ENCODE assay signal across 11 mouse cellular contexts in genomic region chr14:22259376-22260032, GRCm38 (mm10).
DNase-seq lines count a peak whose midpoint lies in the region; ATAC-seq and TF ChIP-seq lines count a peak whose summit lies in the region.
"Had no signal": no experiment of that assay in that cellular context is flagged by ENCODE, and none has a peak within 500 bp of the region (broad histone marks: within the 10 kb centered on the region; RNA-seq: fewer than 3 reads in every experiment).

No protein-coding gene starts in this region.

- WGBS in heart, embryonic 13.5 days, result 26% methylated on average over 10 of the region's 10 CpGs
- WGBS in forebrain, embryonic 13.5 days, result 17% methylated on average over 10 of the region's 10 CpGs
- WGBS in midbrain, embryonic 14.5 days, result 22% methylated on average over 10 of the region's 10 CpGs

- no peaks in the 10 kb centered on the region for H3K36me3 ChIP-seq in heart, embryonic 13.5 days
- no peaks in the 10 kb centered on the region for H3K36me3 ChIP-seq in forebrain, embryonic 13.5 days (ENCODE audit: poor library complexity, severe bottlenecking)
- H3K36me3 ChIP-seq in midbrain, embryonic 14.5 days (ENCODE audit: control insufficient read depth, insufficient read depth, low read length), result no peaks in the 10 kb centered on the region
- H3K36me3 ChIP-seq: heart, embryonic 15.5 days; liver, embryonic 12.5 days had no signal

- H3K4me1 ChIP-seq in heart, embryonic 13.5 days, result peaks cover 5% of the 10 kb centered on the region
- peaks cover 16% of the 10 kb centered on the region for H3K4me1 ChIP-seq in forebrain, embryonic 13.5 days
- peaks cover 10% of the 10 kb centered on the region; the same call in 1 of the 2 replicates for H3K4me1 ChIP-seq in midbrain, embryonic 14.5 days (ENCODE audit: control insufficient read depth, insufficient read depth, low read length)
- H3K4me1 ChIP-seq: heart, embryonic 15.5 days; liver, embryonic 12.5 days had no signal

- no peak for TF ChIP-seq CTCF in left cerebral cortex, adult 2 months (IDR thresholded peaks at IDR 0.05)

- no peak overlapping the region for H3K27ac ChIP-seq in heart, embryonic 13.5 days (replicated peaks)
- peak overlapping the region; percentile 70 for H3K27ac ChIP-seq in forebrain, embryonic 13.5 days
- H3K27ac ChIP-seq in midbrain, embryonic 14.5 days (replicated peaks; ENCODE audit: low read depth, low read length), result 0 out of 2 replicates have a peak overlapping the region, but pooled peaks have one; percentile 54
- no peak overlapping the region for H3K27ac ChIP-seq in left cerebral cortex, adult 2 months
- H3K27ac ChIP-seq: heart, embryonic 15.5 days; kidney, postnatal 0 days; liver, embryonic 12.5 days had no signal

- no peak for DNase-seq in heart, adult 11 months
- peak; percentile 16 for DNase-seq in brain, adult 2 months (ENCODE audit: low read depth, low spot score)
- DNase-seq in midbrain, embryonic 14.5 days, result peak; percentile 55
- DNase-seq in spleen, postnatal 14 days (ENCODE audit: low spot score in 2 of 2), result no peak
- DNase-seq in left cerebral cortex, adult 2 months (ENCODE audit: extremely low spot score in 1 of 2, low spot score in 2 of 2), result no peak
- no peak for DNase-seq in left cerebral cortex, adult 9 months (ENCODE audit: low spot score in 2 of 2)

- no peaks in the 10 kb centered on the region for H3K27me3 ChIP-seq in heart, embryonic 13.5 days (replicated peaks)
- peaks cover 20% of the 10 kb centered on the region for H3K27me3 ChIP-seq in forebrain, embryonic 13.5 days
- H3K27me3 ChIP-seq in midbrain, embryonic 14.5 days (ENCODE audit: control insufficient read depth, insufficient read depth, low read length), result no peaks in the 10 kb centered on the region
- H3K27me3 ChIP-seq: heart, embryonic 15.5 days; liver, embryonic 12.5 days had no signal

- H3K9ac ChIP-seq in heart, embryonic 13.5 days, result no peak overlapping the region
- H3K9ac ChIP-seq in forebrain, embryonic 13.5 days, result peak overlapping the region; percentile 27; the same call in 1 of the 2 replicates
- peak overlapping the region; percentile 36; the same call in 1 of the 2 replicates for H3K9ac ChIP-seq in midbrain, embryonic 14.5 days (replicated peaks; ENCODE audit: low read length)
- H3K9ac ChIP-seq: heart, embryonic 15.5 days; liver, embryonic 12.5 days had no signal

- intact Hi-C loops in left cerebral cortex, adult 2 months (cut with DNase I), result no loop called here

- no peak for ATAC-seq in heart, embryonic 13.5 days (ENCODE audit: extremely low read depth, insufficient number of reproducible peaks, low FRiP score, low TSS enrichment)
- ATAC-seq in forebrain, embryonic 13.5 days, result peak; percentile 33; the same call in 1 of the 2 replicates
- no peak; the same call in 1 of the 2 replicates for ATAC-seq in midbrain, embryonic 14.5 days (ENCODE audit: low FRiP score, low TSS enrichment)
- ATAC-seq: liver, embryonic 12.5 days had no signal

- H3K4me3 ChIP-seq in heart, embryonic 13.5 days, result no peak overlapping the region
- no peak overlapping the region for H3K4me3 ChIP-seq in forebrain, embryonic 13.5 days
- H3K4me3 ChIP-seq in midbrain, embryonic 14.5 days (replicated peaks; ENCODE audit: low read depth, low read length), result no peak overlapping the region
- no peak overlapping the region for H3K4me3 ChIP-seq in left cerebral cortex, adult 2 months
- H3K4me3 ChIP-seq: heart, embryonic 15.5 days; liver, embryonic 12.5 days had no signal

- H3K4me2 ChIP-seq in heart, embryonic 13.5 days, result peak overlapping the region; percentile 41
- peak overlapping the region; percentile 28 for H3K4me2 ChIP-seq in forebrain, embryonic 13.5 days
- H3K4me2 ChIP-seq in midbrain, embryonic 14.5 days (ENCODE audit: low read length), result peak overlapping the region; percentile 26
- H3K4me2 ChIP-seq: heart, embryonic 15.5 days; liver, embryonic 12.5 days had no signal

- no peaks in the 10 kb centered on the region for H3K9me3 ChIP-seq in heart, embryonic 13.5 days
- H3K9me3 ChIP-seq in forebrain, embryonic 13.5 days (replicated peaks), result no peaks in the 10 kb centered on the region
- no peaks in the 10 kb centered on the region for H3K9me3 ChIP-seq in midbrain, embryonic 14.5 days (ENCODE audit: control insufficient read depth, low read length)
- H3K9me3 ChIP-seq: heart, embryonic 15.5 days; liver, embryonic 12.5 days had no signal

Comparison
In these comparisons a context has a peak if more than half of its experiments do, and no peak if none do; other contexts are left out.
1. H3K27ac ChIP-seq: peak in forebrain, embryonic 13.5 days (single experiment) and midbrain, embryonic 14.5 days (single experiment); none in heart, embryonic 13.5 days (single experiment) and left cerebral cortex, adult 2 months (single experiment).
2. DNase-seq: peak in brain, adult 2 months (single experiment) and midbrain, embryonic 14.5 days (single experiment); none in heart, adult 11 months (single experiment), spleen, postnatal 14 days (0 of 2), left cerebral cortex, adult 2 months (0 of 2) and left cerebral cortex, adult 9 months (0 of 2).
3. Peak in every context shown above with its lines, with median percentiles within 50 percentile points of each other: H3K4me2 ChIP-seq.